Mouse (Mus musculus) T-helper 1 cell (primary cell): ENCODE data around the gene Gm42791.

Source experiments
- in situ Hi-C: fragments of 300-600 bp; cut with MboI, MseI; formaldehyde crosslinking; loops from one replicate; pipeline ENCODE4 v1.15.1; 2025; ENCODE audit warnings: high pct_unique_total_duplicates

Gm42791 gene

GRCm38 (mm10) chr5:148888032-148888431 is 106.9 kb downstream of the Gm42791 start:
- in situ Hi-C loops = no loop called here

- in situ Hi-C loops = no loop called here
Measured at GRCm38 (mm10) chr5:148885821-148886609, 108.9 kb downstream of the Gm42791 start.

DNA sequence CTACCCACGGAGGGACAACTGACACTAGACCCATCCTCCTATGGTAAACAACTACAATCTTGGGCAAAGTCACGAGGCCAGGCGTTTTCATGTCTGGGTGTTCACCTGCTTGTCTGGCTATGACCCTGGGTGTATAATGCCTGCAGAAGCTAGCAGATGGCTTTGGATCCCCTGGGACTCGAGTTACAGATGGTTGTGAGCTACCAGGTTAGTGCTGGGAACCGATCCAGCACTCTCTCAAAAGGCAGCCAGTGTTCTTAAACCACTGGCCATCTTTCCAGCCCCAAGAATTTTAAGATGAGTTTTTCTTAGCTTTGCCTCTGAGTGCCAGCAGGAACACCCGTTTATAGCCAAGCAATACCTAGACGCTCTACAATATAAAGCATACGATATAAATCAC is 111.3 kb downstream of the Gm42791 start:
- in situ Hi-C loops = no loop called here

GRCm38 (mm10) chr5:148879218-148879617 is 115.7 kb downstream of the Gm42791 start:
- in situ Hi-C loops = no loop called here

- in situ Hi-C loops = no loop called here
Measured at GRCm38 (mm10) chr5:148873116-148873515, 121.8 kb downstream of the Gm42791 start.

DNA sequence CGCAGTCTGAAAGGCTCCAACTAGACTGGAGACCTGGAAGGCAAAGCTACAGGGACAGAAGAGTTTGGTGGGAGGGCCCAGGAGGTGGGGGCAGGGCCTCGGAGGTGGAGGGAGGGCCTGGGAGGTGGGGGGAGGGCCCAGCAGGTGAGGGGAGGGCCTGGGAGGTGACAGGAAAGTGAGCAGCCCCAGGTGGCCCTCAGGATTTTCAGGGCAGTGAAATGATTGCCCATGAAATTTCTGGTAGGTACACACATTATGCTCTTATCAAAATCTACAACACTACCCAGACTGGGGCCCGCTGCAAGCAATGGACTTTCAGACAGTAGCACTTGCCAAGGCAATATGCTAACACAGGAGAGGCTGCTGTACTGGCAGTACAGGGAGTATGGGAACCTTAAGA is 125.4 kb downstream of the Gm42791 start:
- in situ Hi-C loops = no loop called here

- in situ Hi-C loops = no loop called here
Measured at GRCm38 (mm10) chr5:148867766-148868165, 127.2 kb downstream of the Gm42791 start.

- in situ Hi-C loops = no loop called here
Measured at GRCm38 (mm10) chr5:148867171-148867570, 127.8 kb downstream of the Gm42791 start.

DNA sequence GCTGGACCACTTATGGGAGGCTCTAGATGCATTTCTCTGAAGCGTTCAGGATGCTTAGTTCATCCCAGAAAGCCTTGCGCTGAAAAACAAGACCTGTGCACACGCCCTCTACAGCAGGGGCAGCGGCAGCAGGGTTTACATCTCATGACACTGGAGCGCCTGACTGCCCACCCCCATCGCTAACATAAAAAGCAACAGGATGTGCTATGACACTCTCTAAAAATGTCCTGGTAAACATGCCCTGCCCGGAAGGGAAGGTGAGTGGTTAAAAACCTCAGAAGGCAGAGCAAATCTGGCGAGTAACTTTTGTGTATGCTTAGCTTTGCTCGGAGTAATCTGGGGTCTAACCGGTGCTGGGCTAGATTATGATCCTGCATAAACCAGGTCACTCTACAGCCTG is 128.4 kb downstream of the Gm42791 start:
- in situ Hi-C loops = no loop called here

- in situ Hi-C loops = no loop called here
Measured at GRCm38 (mm10) chr5:148863409-148863808, 131.5 kb downstream of the Gm42791 start.

DNA sequence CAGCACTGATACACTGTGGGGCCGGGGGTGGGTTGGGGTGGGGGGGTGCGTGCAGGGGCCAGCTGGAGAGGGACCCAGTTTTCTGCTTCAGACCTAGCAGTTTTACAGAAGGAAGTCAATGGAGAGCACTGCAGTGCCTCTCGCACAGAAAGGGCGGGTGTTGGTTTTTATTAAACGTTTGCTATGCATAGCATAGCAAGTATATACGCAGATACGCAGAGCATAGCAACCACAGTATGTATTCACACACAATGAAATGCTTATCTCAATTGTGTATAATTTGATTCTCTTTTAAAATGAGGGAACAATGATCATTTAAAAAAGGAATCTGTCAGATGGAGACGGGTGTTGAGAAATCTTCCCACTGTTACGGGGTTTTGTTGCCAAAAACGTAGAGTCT is 132.1 kb downstream of the Gm42791 start:
- in situ Hi-C loops = no loop called here

DNA sequence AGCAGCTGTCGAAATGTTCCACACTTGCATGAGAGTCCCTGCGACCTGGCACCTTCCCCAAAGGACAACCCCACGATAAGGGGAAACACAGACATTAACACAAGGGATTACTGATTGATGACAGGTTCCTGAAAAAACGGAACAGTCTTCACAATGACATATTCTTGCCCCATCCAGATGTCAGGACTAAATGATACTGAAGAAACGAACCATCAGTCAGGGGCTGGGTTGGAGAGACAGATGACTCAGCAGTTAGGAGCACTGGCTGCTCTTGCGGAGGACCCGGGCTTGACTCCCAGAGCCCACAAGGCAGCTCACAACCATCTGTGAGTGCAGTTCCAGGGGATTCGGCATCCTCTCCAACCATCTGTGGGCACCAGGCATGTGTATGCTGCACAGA is 132.8 kb downstream of the Gm42791 start:
- in situ Hi-C loops = no loop called here

DNA sequence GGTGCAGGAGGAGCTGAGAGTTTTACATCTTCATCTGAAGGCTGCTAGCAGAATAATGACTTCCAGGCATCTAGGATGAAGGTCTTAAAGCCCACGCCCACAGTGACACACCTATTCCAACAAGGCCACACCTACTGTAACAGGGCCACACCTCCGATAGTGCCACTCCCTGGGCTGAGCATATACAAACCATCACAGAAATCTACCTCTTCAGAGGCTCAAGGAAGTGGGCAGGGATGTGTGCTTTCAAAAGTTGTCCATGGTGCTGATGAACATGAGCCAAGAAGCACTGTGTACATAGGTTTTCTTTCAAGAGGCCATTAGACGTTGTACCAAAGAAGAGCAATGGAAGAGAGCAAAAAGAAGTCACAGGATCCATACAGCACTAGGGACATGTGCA is 137.4 kb downstream of the Gm42791 start:
- in situ Hi-C loops = no loop called here

GRCm38 (mm10) chr5:148855047-148855446 is 139.9 kb downstream of the Gm42791 start:
- in situ Hi-C loops = no loop called here

- in situ Hi-C loops = no loop called here
Measured at GRCm38 (mm10) chr5:148854166-148854565, 140.8 kb downstream of the Gm42791 start.

GRCm38 (mm10) chr5:148849516-148849915 is 145.4 kb downstream of the Gm42791 start:
- in situ Hi-C loops = no loop called here

GRCm38 (mm10) chr5:148847032-148847431 is 147.9 kb downstream of the Gm42791 start:
- in situ Hi-C loops = no loop called here
